Mouse (Mus musculus) cerebellum, adult 11 months (tissue): ENCODE results near the gene Ctbp1.
A peak's percentile ranks its signal among the peaks of the same experiment; 100 is the strongest.

Source experiments
- DNase-seq: peaks from one replicate; pipeline ENCODE4 v3.0.0; 2022

Ctbp1 gene

GRCm38 (mm10) chr5:33274953-33275454 lies at the start of gene Ctbp1:
Ctbp1 (minus strand) TSS chr5:33274994.
- DNase-seq = peak; percentile 94

GRCm38 (mm10) chr5:33324491-33324890 lies 49.7 kb upstream of the Ctbp1 start:
- DNase-seq = no peak

- DNase-seq = no peak
Observed at GRCm38 (mm10) chr5:33312192-33312591, 37.4 kb upstream of the Ctbp1 start.

GRCm38 (mm10) chr5:33310704-33311462 lies 36.1 kb upstream of the Ctbp1 start:
- DNase-seq = no peak

GRCm38 (mm10) chr5:33301801-33302200 lies 27.0 kb upstream of the Ctbp1 start:
- DNase-seq = no peak

- DNase-seq = no peak
Observed at GRCm38 (mm10) chr5:33297164-33297563, 22.4 kb upstream of the Ctbp1 start.

- no peak for DNase-seq
Observed at GRCm38 (mm10) chr5:33293796-33294430, 19.1 kb upstream of the Ctbp1 start.

- no peak for DNase-seq
Observed at GRCm38 (mm10) chr5:33283951-33284350, 9.2 kb upstream of the Ctbp1 start.

- no peak for DNase-seq
Observed at GRCm38 (mm10) chr5:33281428-33281827, 6.6 kb upstream of the Ctbp1 start.

- DNase-seq = no peak
Observed at GRCm38 (mm10) chr5:33278950-33279349, 4.2 kb upstream of the Ctbp1 start.

GRCm38 (mm10) chr5:33277286-33277685 lies 2.5 kb upstream of the Ctbp1 start:
- no peak for DNase-seq

- no peak for DNase-seq
Observed at GRCm38 (mm10) chr5:33275754-33276153, 960 bp upstream of the Ctbp1 start.

- peak; percentile 92 for DNase-seq
Observed at GRCm38 (mm10) chr5:33274085-33274952, 475 bp downstream of the Ctbp1 start.

- no peak for DNase-seq
Observed at GRCm38 (mm10) chr5:33273777-33274084, 1.1 kb downstream of the Ctbp1 start.

- no peak for DNase-seq
Observed at GRCm38 (mm10) chr5:33272845-33273776, 1.7 kb downstream of the Ctbp1 start.

GRCm38 (mm10) chr5:33272146-33272545 lies 2.6 kb downstream of the Ctbp1 start:
- no peak for DNase-seq

GRCm38 (mm10) chr5:33270568-33270967 lies 4.2 kb downstream of the Ctbp1 start:
- peak; percentile 85 for DNase-seq

- no peak for DNase-seq
Observed at GRCm38 (mm10) chr5:33254416-33254815, 20.4 kb downstream of the Ctbp1 start.

GRCm38 (mm10) chr5:33248186-33248585 lies 26.6 kb downstream of the Ctbp1 start:
- DNase-seq = no peak

- peak; percentile 38 for DNase-seq
Observed at GRCm38 (mm10) chr5:33247387-33247786, 27.4 kb downstream of the Ctbp1 start.

GRCm38 (mm10) chr5:33245701-33246100 lies 29.1 kb downstream of the Ctbp1 start:
- peak; percentile 86 for DNase-seq

GRCm38 (mm10) chr5:33244377-33244920 lies 30.3 kb downstream of the Ctbp1 start:
- DNase-seq = no peak
